Mouse (Mus musculus) naive thymus-derived CD4-positive, alpha-beta T cell, adult 2 months (primary cell): ENCODE data around the gene Armc6.
"Not testable (repeated sequence)": the region's sequence is repeated elsewhere in the genome, so short reads cannot be mapped to it uniquely, and the experiment has no call there.

Source experiments
- DNase-seq: peaks from one replicate; pipeline ENCODE4 v3.0.0-alpha.2; 2011; ENCODE audit warnings: low read depth

Gene Armc6

DNA sequence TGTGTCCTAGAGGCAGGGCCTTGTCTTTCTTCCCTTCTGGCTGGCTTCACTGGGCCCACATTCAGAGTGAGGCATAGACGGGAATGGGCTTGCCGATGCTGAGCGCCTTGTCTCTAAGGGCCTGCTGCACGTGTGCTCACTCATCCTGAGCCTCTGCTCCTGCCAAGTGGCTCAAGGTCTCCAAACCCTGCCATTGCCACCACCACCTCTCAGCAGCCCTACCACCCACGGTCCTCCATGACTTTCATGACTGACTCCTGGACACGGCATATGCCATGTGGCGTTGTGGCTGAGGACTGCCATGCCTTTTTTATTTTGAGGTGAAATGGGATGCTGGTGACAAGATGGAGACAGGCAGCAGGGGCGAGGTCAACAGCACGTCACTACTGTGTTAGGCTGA is 3.4 kb downstream of the Armc6 start:
- DNase-seq, result no peak

DNA sequence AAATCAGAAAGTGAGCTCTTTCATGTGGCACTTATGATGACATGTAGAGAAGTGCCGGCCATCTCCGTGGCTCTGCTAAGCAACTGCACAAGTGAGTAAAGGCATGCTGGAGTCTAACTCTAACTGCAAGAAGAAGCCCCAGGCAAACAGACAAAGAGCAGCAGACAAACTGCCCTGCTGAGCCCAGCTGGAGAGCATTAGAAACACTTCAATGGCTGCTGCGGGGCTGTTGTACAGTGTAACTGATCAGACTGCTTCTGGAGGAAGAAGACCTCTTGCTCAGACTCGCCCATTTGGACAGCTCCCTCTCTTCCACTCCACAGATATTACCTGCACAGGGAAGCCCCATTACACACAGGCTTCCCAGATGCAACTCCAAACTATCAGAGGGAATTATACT is 6.3 kb downstream of the Armc6 start:
- no peak for DNase-seq

DNA sequence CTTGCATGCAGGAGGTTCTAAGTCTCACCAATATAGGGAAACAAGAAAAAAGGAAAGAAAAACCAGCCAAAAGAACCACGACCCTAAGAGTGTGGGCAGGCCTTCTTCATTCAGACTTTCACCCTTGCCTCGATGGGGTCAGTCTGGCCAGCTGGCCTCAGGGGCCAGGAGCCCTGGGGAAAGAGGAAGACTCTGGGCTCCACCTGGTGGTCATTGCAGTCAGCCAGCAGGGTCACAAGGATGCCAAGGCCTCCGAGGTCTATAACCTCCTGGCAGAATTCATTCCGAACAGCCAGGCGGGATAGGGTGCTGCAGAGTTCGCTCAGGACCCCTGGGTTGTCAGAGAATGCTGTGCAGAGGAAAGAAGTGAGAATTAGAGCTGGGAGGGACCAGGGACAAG is 10.9 kb downstream of the Armc6 start:
- no peak for DNase-seq

DNA sequence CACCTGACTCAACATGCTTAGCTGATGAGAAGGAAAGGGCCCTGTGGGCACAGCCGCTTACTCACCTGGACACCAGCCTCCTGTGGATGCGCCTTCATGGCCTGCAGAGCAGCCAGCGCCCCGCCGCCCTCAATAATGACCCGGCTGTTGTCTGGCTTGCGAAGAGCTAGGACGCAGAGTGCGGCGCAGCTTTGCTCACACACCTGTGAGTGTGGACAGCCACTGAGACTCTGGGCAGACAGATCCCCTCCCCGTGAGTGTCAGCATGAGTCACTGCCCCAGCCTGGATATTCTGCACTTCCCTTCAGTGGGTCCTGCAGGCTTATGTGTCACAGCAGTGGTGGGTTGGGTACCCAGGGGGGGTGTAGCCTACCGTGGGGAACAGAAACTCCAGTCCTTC is 12.2 kb downstream of the Armc6 start:
- no peak for DNase-seq

DNA sequence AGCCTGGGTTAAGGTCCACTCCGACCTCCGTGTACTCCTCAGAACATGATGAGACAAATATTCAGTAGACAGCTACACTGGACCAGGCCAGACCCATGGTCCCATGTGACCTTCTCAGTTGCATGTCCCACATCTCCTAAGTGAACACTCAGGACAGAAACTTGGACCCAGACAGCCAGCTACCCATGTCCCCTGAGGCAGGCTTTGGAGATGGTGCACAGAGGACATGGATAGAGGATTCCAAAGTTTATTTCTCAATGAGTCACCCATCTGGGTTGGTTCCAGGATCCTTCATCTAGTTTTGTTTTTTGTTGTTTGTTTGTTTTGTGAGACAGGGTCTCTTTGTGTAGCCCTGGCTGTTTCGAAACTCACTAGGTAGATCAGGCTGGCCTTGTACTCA is 13.4 kb downstream of the Armc6 start:
- no peak for DNase-seq

DNA sequence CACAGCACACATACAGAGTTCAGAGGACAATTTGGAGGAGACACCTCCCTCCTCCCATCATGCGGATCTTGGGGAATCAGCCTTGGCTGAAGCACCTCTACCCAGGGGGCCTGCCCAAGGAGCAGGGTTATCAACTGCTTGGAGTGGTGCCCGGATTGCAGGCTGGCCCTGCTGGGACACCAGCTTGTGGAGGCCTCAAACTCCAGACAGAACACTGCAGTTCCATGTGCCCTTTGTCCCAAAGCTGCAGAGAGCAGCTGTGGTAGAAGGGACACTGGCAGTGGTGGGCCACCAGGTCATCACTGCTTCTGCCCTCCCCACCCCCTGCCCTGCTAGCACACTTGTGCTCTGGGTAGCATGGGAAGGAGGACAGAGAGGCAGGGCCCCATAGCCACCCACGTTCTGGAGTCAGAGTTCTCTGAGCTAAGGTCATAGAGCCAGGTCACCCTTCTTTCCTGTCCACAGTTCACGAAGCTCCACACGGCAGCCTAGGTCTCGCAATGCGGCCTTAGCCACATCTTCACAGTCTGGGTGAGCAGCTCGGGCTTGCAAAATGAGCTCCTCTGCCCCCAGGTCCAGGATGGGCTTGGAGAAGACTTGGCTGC is 13.9 kb downstream of the Armc6 start:
- no peak for DNase-seq

DNA sequence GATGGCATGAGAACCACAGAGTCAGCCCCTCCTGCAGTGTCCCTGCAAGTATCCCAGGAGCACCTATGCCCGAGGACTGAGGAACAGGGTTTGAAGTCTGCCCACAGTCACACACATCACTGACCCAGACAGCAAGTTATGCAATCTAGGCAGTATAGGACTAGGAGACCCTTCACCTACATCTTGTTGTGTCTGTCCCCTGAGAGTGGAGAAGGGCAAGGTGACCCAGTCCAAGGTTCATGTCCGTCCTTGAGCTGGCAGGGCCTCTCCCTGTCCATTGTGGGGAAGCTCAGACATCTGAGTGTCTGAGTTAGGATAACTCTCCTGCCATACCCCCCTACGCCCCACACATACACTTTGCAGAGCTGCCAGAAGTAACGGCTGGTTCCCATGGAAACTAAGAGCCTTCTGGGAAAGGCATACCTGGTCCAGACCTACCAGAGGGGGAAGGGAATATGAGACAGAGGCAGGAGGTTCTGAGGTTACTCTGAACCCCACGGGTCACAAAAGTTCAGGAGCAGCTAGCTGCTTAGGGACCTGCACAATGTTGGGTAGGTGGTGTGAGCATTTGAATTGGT is 15.1 kb downstream of the Armc6 start:
- DNase-seq, result no peak

DNA sequence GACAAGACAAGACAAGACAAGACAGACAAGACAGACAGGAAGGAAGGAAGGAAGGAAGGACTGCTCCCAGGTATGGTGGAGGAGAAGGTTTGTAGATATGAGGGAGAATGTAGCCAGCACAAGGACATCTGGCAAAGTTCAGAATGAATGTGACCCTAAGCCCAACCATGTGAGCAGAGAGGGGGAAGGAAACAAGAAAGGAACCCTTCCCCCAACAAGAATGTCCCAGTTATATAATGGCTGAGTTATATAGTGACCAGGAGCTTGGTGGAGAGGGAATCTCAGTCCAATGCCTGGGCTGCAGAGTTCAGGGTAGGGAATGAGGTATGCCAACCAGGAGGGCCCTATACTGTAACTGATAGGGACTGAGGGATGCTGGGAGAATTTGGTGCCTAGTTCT is 16.8 kb downstream of the Armc6 start:
- no peak for DNase-seq

DNA sequence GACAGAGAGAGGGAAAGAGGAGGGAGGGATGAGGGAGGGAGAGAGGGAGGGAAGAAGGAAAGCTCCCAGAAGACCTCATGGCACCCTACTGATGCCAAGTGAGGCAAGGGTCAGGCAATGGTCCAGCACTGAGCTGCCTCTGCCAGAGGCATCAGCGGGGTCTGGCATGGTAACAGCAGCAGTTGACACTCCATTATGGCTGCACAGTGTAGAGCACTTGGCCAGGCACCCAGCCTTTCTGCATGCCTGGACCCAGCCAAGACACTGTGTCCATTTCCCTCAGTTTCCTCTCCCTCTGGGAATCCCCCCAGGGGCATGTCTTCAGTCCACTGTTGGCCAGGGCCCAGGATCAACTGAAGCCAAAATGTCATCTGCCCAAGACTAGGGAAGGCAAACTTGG is 17.7 kb downstream of the Armc6 start:
- no peak for DNase-seq

DNA sequence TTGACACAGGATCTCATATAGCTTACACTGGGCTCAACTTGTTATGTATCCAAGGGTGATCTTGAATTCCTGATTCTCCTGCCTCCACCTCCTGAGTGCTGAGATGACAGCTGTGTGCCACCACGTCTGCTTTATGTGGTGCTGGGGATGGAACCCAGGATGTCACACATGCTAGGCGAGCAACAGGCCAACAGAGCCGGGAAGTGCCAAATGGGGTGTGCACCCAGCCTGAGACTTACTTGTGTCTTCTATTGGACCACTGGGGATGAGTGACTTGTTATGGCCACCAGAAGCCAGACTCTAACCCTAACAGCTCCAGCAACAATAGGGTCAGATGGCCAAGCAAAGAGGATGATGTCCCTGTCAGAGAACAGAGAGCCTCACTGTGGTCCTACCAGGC is 18.1 kb downstream of the Armc6 start:
- not testable (repeated sequence) for DNase-seq

DNA sequence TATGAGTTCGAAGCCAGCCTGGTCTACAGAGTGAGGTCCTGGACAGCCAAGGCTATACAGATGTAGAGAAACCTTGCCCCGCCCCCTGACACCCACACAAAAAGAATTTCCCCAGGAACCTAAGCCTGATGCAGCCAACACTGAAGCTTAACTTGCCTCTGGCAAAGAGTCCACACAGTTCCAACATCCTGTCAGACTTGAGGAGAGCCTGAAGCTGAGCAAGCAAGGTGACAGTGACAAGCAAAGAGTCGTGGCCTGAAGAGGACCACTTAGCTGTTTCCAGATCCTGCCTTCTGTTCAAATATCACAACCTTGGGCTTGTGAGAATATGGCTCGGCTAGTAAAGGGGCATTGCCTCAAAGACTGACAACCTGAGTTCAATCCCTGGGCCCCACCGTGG is 19.2 kb downstream of the Armc6 start:
- no peak for DNase-seq

DNA sequence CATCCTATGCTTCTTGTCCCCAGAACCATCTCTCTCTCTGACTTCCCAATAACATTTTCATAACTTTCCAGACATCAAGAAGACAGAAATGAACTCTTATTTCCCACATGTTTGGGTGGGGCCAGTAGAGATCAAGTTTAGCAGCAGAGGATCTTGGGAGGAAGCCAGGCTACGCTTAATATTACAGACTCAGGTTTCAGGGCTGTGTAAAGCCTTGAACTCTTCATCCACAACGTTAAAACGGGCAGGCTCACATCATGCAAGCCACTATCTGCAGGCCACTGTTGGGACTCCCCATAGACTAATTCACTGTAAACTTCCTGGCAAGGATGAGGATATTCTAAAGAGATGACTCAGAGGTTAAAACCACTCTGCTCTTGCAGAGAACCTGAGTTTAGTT is 19.9 kb downstream of the Armc6 start:
- no peak for DNase-seq

DNA sequence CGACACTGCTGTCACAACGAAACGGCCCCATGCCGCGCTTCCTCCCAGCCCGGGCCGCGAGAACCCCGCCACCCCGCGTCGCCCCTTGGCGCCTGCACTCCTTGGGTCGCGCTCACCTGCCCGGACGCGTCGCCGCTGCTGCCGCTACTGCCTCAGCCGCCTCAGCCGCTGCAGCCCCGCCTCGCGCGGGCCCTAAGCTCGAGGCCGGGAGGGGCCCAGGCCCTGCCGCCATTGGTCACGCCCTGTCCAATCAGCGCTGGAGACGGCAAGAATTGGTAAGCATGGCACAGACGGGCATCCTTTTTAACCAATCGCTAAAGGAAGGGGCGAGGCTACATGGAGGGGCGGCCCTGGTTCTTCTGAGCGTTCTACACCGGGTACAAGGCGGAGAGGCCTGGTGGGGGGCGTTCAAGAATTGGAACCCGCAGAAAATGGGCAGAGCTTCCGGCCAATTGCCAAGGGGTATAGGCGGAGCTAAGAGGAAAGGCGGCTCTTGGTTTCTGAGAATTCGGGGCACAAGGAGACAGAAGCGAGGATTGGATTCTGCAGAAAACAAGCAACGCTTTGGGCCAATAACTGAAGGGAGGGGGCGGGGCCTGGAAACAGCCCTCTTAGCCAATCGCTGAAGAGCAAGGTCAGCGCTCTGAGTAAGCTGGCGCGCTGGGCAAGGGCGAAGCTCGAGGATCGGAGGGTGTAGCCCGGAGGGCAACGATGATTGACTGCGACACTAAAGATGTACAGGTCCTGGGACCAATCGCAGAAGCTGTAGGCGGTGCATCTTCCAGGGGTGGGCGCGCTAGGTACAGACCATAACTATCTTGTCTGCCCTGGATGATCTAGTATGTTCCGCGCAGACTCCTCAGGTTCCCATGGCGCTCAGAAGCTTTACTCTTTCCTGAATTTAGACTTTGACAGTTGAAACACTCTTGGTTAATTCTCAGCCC is 21.9 kb downstream of the Armc6 start, which contains the start of gene Slc25a42:
Gene Slc25a42 (minus strand): TSS at position 194 of the 944 bp plus-strand sequence.
- DNase-seq, result peak; percentile 98

DNA sequence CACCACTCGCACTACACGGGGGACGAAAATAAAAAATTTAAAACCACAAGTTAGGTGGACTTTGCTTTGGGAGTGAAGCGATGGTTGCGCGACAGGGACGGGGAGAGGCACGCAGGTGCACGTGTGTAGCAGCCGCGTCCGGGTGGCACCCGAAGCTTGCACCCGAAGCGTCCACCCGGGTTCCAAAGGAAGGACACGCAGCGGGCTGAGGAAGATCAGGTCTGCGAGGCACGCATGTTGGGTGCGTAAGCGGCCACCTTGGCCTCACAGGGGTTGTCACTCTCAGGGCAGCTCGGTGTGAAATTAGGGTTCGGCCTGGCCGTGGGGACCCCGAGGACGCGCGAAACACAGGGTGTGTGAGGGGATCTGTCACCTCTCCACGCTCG is 22.5 kb downstream of the Armc6 start:
- DNase-seq, result no peak

DNA sequence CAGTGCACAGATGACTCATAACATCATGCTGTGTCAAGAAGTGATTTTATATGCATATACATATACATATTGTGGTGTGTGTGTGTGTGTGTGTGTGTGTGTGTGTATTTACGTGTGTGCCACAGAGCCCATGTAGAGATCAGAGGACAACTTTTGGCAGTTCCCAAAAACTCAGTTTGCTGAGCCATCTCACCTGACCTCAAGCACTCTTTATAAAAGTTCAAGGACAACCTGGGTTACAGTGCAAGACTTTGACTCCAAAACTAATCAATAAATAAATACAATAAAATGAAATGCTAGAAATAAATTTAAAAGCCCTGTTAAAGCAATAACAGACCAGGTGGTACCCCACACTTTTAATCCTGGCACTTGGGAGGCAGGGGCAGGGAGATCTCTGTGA is 23.0 kb downstream of the Armc6 start:
- DNase-seq, result peak; percentile 18

DNA sequence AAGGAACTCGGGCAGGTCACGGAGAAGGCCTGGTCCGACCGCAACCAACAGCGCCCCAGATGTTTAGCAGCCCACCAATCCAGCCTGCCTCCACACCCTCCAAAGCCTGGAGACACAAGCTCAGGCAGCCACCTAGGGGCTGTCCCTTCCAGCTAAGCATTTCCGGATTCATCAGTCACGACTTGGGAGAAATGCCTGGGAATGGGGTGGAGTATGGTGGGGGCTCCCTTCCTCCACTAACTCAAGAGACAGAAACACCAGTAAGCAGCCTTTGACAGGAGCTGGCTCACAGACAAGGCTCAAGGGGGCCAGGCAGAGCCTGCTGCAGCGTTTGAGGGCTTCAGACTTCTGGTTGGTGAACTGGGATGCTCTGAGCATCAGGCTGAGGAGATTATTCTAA is 23.7 kb downstream of the Armc6 start:
- DNase-seq, result no peak

DNA sequence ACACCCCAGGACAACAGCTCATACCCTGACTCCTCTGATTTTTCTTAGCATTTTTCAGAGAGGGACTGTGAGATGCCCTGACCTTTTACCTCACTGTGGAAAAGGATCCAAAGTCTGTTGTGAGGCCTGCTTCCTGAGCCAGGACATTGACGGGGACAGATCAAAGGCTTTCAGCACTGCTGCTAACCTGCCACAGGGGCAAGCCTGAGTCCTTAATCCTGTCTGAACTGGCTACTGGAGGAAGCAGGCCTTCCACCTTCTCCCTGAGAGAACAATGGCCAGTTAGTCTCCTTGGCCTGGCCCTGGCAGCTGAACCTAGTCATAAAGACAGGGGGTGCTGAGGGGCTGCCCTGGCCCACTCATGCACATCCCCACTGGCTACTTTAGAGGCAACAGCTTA is 26.1 kb downstream of the Armc6 start:
- DNase-seq, result no peak

DNA sequence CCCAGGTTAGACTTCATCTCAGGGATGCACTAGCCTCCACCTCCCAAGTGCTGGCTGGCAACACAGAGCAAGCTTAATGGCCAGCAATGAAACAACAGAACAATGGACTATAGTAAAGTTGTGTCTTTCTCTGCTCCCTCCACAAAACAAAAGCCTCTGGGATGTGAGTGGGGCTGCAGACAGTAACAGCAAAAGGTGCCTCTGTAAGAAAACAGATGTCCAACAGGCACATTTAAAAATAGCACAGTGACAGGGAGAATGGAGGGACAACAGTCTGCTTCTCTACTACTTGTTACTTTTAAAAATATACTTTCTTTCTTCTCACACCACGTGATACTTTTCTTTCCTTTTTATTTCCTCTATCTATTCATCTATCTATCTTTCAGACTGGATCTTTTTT is 29.5 kb downstream of the Armc6 start:
- no peak for DNase-seq

DNA sequence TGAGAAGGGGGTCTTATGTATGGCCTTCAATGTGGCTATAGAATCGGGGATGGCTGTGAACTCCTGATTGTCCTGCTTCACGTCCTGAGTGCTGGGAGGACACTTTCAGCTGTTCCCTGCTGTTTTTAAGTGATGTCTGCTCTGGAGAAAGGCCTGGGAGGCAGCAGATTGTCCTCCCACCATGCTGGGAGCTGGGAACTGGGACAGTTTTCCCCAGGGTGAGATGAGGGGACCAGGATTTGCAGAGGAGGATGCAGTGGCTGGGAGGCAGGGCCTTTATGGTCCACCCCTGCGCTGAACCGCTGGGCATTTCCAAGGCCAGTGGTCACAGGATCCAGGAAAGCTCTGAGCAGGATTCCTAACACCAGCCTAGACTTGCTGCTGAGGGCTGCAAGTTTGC is 31.2 kb downstream of the Armc6 start:
- DNase-seq, result no peak

DNA sequence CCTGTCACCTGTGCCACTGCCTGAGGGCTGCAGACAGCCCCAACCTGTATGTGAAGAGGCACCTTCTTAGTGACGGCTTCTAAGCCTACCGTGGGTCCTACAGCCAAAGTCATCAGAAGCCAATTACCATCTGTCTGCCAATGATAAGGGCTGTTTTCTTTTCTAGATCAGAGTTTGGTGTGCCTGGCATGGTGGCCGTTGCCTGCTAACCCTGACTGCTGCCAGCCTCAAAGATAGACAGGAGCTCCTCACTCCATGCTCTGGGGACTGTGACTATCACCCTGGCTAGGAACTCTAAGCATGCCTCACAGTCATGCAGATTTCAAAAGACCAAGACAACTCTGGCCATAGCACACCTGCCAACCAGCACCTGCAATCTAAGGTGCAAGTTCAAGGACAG is 32.8 kb downstream of the Armc6 start:
- DNase-seq, result no peak

DNA sequence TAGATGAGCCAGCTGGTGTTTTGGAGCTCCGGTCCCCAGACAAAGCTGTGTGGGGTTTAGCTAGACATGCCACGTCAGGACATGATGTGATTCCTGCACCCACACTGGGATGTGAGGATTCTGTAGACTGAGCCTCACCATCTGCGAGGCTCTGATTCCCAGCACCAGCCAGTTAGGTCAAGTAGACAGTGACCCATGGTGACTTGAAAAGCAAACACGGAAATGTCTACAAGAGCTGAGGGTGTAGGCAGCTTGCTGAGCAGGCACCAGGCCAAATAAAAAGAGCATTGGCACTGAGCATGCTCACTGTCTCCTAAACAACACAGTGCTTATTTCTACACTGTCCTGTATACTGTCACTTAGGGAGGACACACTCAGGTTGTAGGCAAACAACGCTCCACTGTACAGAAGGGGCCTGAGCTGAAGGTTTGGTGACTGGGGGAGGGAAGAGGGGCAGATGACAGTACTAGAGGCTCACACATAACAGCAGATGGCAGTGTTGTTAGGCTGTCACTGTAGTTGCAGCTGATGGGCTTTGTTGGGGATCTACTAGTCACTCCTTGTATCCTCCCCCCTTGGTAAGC is 34.1 kb downstream of the Armc6 start:
- peak; percentile 35 for DNase-seq

DNA sequence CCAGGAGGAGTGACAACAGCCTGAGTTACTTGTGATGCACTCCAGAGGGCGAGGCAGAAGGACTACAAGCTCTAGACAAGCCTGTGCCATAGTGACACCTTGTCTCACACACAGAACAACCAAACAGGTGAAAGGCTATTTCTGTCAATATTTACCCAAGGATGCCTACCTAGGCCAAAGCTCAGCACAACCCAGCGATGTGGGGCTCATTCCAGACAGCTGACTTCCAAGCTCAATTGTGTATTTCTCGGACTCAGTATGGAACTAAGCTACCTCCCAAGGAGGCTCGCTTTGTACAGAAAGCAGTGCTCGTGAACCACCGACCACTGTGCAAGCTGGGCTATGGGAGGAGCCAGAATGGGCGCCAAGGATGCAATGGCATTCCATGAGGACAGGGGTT is 36.7 kb downstream of the Armc6 start:
- DNase-seq, result no peak

DNA sequence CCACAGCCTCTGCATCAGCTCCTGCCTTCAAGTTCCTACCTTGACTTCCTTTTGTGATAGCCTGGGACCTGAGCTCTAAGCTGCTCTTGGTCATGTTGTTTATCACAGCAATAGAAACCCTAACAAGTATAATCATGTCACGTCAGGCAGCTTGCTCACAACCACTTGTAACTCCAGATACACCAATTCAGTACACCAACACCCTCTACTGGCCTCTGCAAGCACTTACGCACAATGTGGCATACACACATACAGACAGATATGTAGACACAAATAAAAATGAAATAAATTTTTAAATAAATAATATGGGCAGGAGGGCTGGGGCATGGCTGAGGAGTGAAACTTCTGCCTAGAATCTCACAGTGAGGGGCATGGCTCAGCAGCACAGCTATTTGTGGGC is 38.5 kb downstream of the Armc6 start:
- DNase-seq, result no peak
